Mouse (Mus musculus) layer of hippocampus, adult 2 months (tissue): ENCODE measurements around the gene Znfx1. TPM values are rescaled to one million over a fixed set of nuclear protein-coding genes. Genes with fewer than 3 reads are reported as not detected.
A peak's percentile ranks its signal among the peaks of the same experiment; 100 is the strongest.

Source experiments
- DNase-seq, 2 experiments: peaks; one replicate each; pipeline ENCODE4 v3.0.0; 2022; ENCODE audit warnings: low spot score in 2 of 2
- H3K27ac ChIP-seq: fragments of 200-600 bp; 2 replicates; pipeline ENCODE4 v1.8.1; 2022
- H3K4me3 ChIP-seq: fragments of 200-600 bp; 2 replicates; pipeline ENCODE4 v1.8.1; 2022; ENCODE audit warnings: mild to moderate bottlenecking
- CTCF ChIP-seq: fragments of 200-600 bp; conservative IDR thresholded peaks from 2 replicates; pipeline ENCODE4 v1.8.1; 2022; ENCODE audit warnings: antibody characterized with exemption, mild to moderate bottlenecking, moderate library complexity
- total RNA-seq, 2 experiments: library from RNA; stranded (reverse); gene quantifications; 2 replicates each; pipeline ENCODE4 v1.2.3; 2021

Gene Znfx1
- total RNA-seq, 2 experiments from 2014 or later, result 38.5 to 45.6 TPM

DNA sequence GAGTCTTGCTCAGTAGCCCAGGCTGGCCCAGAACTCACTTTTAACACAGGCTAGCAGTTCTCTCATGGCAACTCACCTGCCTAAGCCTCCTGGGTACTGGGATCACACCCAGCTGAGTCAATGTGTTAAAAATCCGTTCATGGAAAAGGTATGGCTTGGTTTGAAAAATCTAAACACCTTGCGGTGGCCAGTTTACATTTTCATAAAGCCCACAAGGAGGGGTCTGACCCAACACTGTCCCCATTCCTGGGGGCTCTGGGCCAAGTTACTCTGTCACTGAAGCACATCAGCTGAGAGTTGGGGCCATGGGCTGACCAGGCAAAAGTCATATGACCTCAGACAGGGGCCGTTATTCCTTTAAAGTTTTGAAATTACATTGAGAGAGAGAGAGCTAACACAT lies 17.6 kb upstream of the Znfx1 start:
- H3K27ac ChIP-seq, result peak overlapping the region; percentile 94
- H3K4me3 ChIP-seq, result no peak overlapping the region
- no peak for TF ChIP-seq CTCF
- DNase-seq, result no peak

- Histone ChIP-seq H3K27ac (peak overlapping the region; percentile 94), H3K4me3 (no peak overlapping the region)
- peak; percentile 54 to 64 for DNase-seq
- TF ChIP-seq CTCF, result no peak
Observed at GRCm38 (mm10) chr2:167079535-167080257, 16.9 kb upstream of the Znfx1 start.

GRCm38 (mm10) chr2:167078931-167079495 lies 16.2 kb upstream of the Znfx1 start:
- TF ChIP-seq CTCF, result no peak
- Histone ChIP-seq H3K27ac (peak overlapping the region; percentile 94), H3K4me3 (no peak overlapping the region)
- DNase-seq, result peak in 1 of 2 experiments; percentile 45

- TF ChIP-seq CTCF, result no peak
- no peak overlapping the region for H3K4me3 ChIP-seq
- peak overlapping the region; percentile 94 for H3K27ac ChIP-seq
- DNase-seq, result no peak
Observed at GRCm38 (mm10) chr2:167078486-167078885, 15.7 kb upstream of the Znfx1 start.

GRCm38 (mm10) chr2:167077199-167077962 lies 14.6 kb upstream of the Znfx1 start:
- no peak for TF ChIP-seq CTCF
- no peak overlapping the region for H3K27ac ChIP-seq
- DNase-seq, result no peak
- H3K4me3 ChIP-seq, result no peak overlapping the region

- no peak overlapping the region for H3K27ac ChIP-seq
- no peak for TF ChIP-seq CTCF
- H3K4me3 ChIP-seq, result no peak overlapping the region
- DNase-seq, result no peak
Observed at GRCm38 (mm10) chr2:167076759-167077158, 13.9 kb upstream of the Znfx1 start.

DNA sequence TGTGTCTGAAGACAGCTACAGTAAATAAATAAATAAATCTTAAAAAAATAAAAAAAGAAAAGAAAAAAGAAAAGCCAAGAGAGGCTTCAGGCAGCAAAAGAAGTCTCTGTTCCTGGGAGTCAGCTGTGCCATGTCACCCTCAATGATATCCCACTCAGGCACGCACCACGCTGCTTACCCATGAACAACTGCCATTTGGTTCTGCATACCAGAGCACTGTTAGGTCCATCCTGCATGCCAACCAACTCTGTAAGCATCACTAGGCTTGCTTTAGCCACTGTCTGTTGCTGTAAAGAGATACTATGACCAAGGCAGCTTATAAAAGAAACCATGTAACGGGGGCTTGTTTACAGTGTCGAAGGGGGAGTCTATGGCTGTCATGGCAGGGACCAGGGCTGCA lies 13.5 kb upstream of the Znfx1 start:
- Histone ChIP-seq H3K4me3 (no peak overlapping the region), H3K27ac (no peak overlapping the region)
- TF ChIP-seq CTCF, result no peak
- DNase-seq, result no peak

GRCm38 (mm10) chr2:167074587-167074986 lies 11.8 kb upstream of the Znfx1 start:
- no peak overlapping the region for H3K27ac ChIP-seq
- TF ChIP-seq CTCF, result no peak
- DNase-seq, result no peak
- H3K4me3 ChIP-seq, result no peak overlapping the region

- Histone ChIP-seq H3K27ac (peak overlapping the region; percentile 91), H3K4me3 (peak overlapping the region; percentile 65)
- peak; percentile 100 for TF ChIP-seq CTCF
- DNase-seq, result peak; percentile 94 to 99
Observed at GRCm38 (mm10) chr2:167071641-167072601, 9.1 kb upstream of the Znfx1 start.

DNA sequence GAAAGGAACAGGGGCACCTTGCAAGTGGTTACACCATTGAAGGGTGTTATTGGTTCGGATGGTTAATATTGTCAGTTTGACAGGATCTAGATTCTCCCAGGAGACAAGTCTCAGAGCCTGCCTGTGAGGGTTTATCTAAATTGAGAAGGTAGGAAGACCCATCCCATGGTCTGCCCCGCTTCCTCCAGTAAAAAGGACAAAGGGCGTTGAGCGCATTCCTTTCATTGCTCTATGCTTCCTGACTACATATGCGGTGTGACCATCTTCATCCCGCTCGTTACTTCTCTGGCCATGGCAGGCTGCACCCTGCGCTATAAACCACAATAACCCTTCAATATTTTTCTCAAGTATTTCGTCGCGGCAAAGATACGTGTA lies 8.4 kb upstream of the Znfx1 start:
- no peak for TF ChIP-seq CTCF
- DNase-seq, result no peak
- peak overlapping the region; percentile 91 for H3K27ac ChIP-seq
- H3K4me3 ChIP-seq, result peak overlapping the region; percentile 65

GRCm38 (mm10) chr2:167070341-167070740 lies 7.5 kb upstream of the Znfx1 start:
- Histone ChIP-seq H3K4me3 (no peak overlapping the region), H3K27ac (no peak overlapping the region)
- TF ChIP-seq CTCF, result no peak
- no peak for DNase-seq

- H3K4me3 ChIP-seq, result no peak overlapping the region
- no peak overlapping the region for H3K27ac ChIP-seq
- no peak for TF ChIP-seq CTCF
- no peak for DNase-seq
Observed at GRCm38 (mm10) chr2:167067575-167067974, 4.8 kb upstream of the Znfx1 start.
